Mouse (Mus musculus) heart, postnatal 10 days (tissue): Measurements from ENCODE around the gene Gm45785. TPM values are rescaled to one million over a fixed set of nuclear protein-coding genes. Genes with fewer than 3 reads are reported as not detected.

Source experiments
- DNase-seq, 2 experiments: peaks; one replicate each; pipeline ENCODE4 v3.0.0; 2021
- intact Hi-C: fragments of 180-260 bp; cut with DNase I; formaldehyde crosslinking; loops from one replicate; pipeline ENCODE4 v1.15.1; 2025
- total RNA-seq, 2 experiments: library from RNA; stranded (reverse); gene quantifications; 2 replicates each; pipeline ENCODE4 v1.2.3; 2021

The Gm45785 gene
- total RNA-seq, 2 experiments from 2014 or later, result not detected

GRCm38 (mm10) chr7:140836243-140837115 lies 19.7 kb downstream of the Gm45785 start:
- intact Hi-C loops, result no loop called here
- no peak for DNase-seq

- intact Hi-C loops, result no loop called here
- no peak for DNase-seq
Observed at GRCm38 (mm10) chr7:140835758-140836087, 20.4 kb downstream of the Gm45785 start.

GRCm38 (mm10) chr7:140834968-140835757 lies 21.0 kb downstream of the Gm45785 start, which contains the start of gene Urah:
Gene Urah (plus strand): TSS chr7:140835018.
- intact Hi-C loops, result no loop called here
- DNase-seq, result no peak

- intact Hi-C loops, result no loop called here
Observed at GRCm38 (mm10) chr7:140833341-140833740, 22.8 kb downstream of the Gm45785 start.

GRCm38 (mm10) chr7:140831447-140831846 lies 24.7 kb downstream of the Gm45785 start:
- intact Hi-C loops, result no loop called here
- DNase-seq, result no peak

More at GRCm38 (mm10) chr7:140833341-140833740, 22.8 kb downstream of the Gm45785 start:
- DNase-seq, result no peak

- intact Hi-C loops, result loop anchor here (5.0 kb wide), 1 partner anchor 751 kb away; no protein-coding TSS in a partner anchor
Observed at GRCm38 (mm10) chr7:140828171-140828881, 27.8 kb downstream of the Gm45785 start.

GRCm38 (mm10) chr7:140822731-140823130 lies 33.4 kb downstream of the Gm45785 start:
- intact Hi-C loops, result no loop called here
- no peak for DNase-seq

More at GRCm38 (mm10) chr7:140828171-140828881, 27.8 kb downstream of the Gm45785 start:
- DNase-seq, result peak; percentile 34 to 44

GRCm38 (mm10) chr7:140821653-140822329 lies 34.3 kb downstream of the Gm45785 start, which contains the start of gene Zfp941:
Gene Zfp941 (minus strand): TSS chr7:140822178.
- peak; percentile 37 to 51 for DNase-seq

GRCm38 (mm10) chr7:140821305-140821652 lies 34.9 kb downstream of the Gm45785 start:
- intact Hi-C loops, result no loop called here

More at GRCm38 (mm10) chr7:140821653-140822329, 34.3 kb downstream of the Gm45785 start, which contains the start of gene Zfp941:
- intact Hi-C loops, result no loop called here

GRCm38 (mm10) chr7:140820173-140820572 lies 36.0 kb downstream of the Gm45785 start:
- DNase-seq, result no peak
- intact Hi-C loops, result no loop called here

More at GRCm38 (mm10) chr7:140821305-140821652, 34.9 kb downstream of the Gm45785 start:
- no peak for DNase-seq

GRCm38 (mm10) chr7:140812850-140813249 lies 43.3 kb downstream of the Gm45785 start:
- no peak for DNase-seq
- intact Hi-C loops, result no loop called here

GRCm38 (mm10) chr7:140811714-140812113 lies 44.4 kb downstream of the Gm45785 start:
- intact Hi-C loops, result no loop called here
- DNase-seq, result no peak

GRCm38 (mm10) chr7:140810496-140810895 lies 45.6 kb downstream of the Gm45785 start:
- no peak for DNase-seq
- intact Hi-C loops, result no loop called here

GRCm38 (mm10) chr7:140805704-140806103 lies 50.4 kb downstream of the Gm45785 start:
- intact Hi-C loops, result no loop called here
- DNase-seq, result peak; percentile 13 to 37

GRCm38 (mm10) chr7:140802629-140803028 lies 53.5 kb downstream of the Gm45785 start:
- no peak for DNase-seq
- intact Hi-C loops, result no loop called here

GRCm38 (mm10) chr7:140798212-140798611 lies 57.9 kb downstream of the Gm45785 start:
- intact Hi-C loops, result no loop called here

GRCm38 (mm10) chr7:140797619-140798018 lies 58.5 kb downstream of the Gm45785 start:
- DNase-seq, result no peak
- intact Hi-C loops, result no loop called here

More at GRCm38 (mm10) chr7:140798212-140798611, 57.9 kb downstream of the Gm45785 start:
- no peak for DNase-seq

GRCm38 (mm10) chr7:140793541-140793940 lies 62.6 kb downstream of the Gm45785 start:
- no peak for DNase-seq
- intact Hi-C loops, result no loop called here

- intact Hi-C loops, result no loop called here
- DNase-seq, result no peak
Observed at GRCm38 (mm10) chr7:140788053-140788435, 68.1 kb downstream of the Gm45785 start.
